Mouse (Mus musculus) thymus, adult 2 months (tissue): ENCODE measurements at regions not wholly inside any gene's neighbourhood (a gene's known extent, or its start where the extent isn't known, plus 50 kb on each side); places are given as distances from the start of the nearest gene placed in this dataset.

Experiments
- CTCF ChIP-seq: fragments of 200-500 bp; IDR thresholded peaks from 2 replicates; pipeline ENCODE4 v1.5.1; 2012; ENCODE audit warnings: mild to moderate bottlenecking, control low read depth, low read length, moderate library complexity, borderline replicate concordance; ENCODE audit not compliant: control insufficient read depth, poor library complexity, insufficient read depth; ENCODE audit errors: extremely low read depth
- POLR2A ChIP-seq: fragments of 200-500 bp; IDR thresholded peaks from 2 replicates; pipeline ENCODE4 v1.6.1; 2012; ENCODE audit warnings: mild to moderate bottlenecking, low read length, control low read depth, moderate library complexity; ENCODE audit not compliant: control insufficient read depth, poor library complexity, insufficient read depth; ENCODE audit errors: extremely low read depth

DNA sequence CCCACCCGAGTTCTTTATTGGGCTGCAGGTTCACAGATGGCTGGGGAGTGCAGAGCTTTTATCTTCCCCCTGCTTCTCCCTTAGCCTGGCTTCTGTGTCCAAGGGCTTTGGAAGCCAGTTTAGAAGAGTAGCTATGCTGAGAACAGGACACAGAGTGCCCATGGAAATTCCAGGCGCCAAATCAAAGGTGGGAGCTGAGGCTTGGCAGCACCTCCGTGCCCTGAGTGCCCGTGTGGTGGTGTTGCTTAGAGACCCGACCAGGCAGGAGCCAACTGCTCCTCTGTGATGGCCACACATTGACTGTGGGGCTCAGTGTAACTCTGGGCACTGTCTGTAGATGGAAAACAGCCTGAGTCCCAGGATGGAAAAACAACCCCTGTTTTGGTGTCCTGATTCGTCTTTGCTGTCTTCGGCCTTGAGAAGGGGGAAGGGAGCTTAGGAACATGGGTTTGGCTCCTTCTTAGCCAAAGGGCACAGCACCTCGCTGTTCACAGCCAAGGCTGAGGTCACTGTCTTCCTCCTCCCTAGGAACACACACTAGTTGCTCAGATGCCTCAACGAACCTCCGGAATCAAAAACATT, 77.1 kb upstream of the Slc6a6 start:
- TF ChIP-seq CTCF (no peak), POLR2A (no peak)
